Mouse (Mus musculus) c-Kit-positive CD71-positive TER-119-negative erythroid progenitor cells, embryonic 14.5 days (primary cell): Measurements from ENCODE around the gene Brk1.

Experiments used
- DNase-seq: peaks from one replicate; pipeline ENCODE4 v3.0.0-alpha.2; 2013; ENCODE audit warnings: low read depth

Gene Brk1

GRCm38 (mm10) chr6:113660492-113661352, 56.1 kb downstream of the Brk1 start:
- no peak for DNase-seq

- DNase-seq: no peak
These were observed 57.0 kb downstream of the Brk1 start for GRCm38 (mm10) chr6:113661353-113662241.

- no peak for DNase-seq
These were observed 58.6 kb downstream of the Brk1 start for GRCm38 (mm10) chr6:113662964-113663700.

- no peak for DNase-seq
These were observed 59.7 kb downstream of the Brk1 start for GRCm38 (mm10) chr6:113664305-113664704.
